Mouse (Mus musculus): Measurements from ENCODE around the gene Zfp663.

Zfp663 gene

GRCm38 (mm10) chr2:165321381-165321888 lies 47.1 kb downstream of the Zfp663 start:
- ATAC-seq (ENCODE audit: low TSS enrichment) = no peak

DNA sequence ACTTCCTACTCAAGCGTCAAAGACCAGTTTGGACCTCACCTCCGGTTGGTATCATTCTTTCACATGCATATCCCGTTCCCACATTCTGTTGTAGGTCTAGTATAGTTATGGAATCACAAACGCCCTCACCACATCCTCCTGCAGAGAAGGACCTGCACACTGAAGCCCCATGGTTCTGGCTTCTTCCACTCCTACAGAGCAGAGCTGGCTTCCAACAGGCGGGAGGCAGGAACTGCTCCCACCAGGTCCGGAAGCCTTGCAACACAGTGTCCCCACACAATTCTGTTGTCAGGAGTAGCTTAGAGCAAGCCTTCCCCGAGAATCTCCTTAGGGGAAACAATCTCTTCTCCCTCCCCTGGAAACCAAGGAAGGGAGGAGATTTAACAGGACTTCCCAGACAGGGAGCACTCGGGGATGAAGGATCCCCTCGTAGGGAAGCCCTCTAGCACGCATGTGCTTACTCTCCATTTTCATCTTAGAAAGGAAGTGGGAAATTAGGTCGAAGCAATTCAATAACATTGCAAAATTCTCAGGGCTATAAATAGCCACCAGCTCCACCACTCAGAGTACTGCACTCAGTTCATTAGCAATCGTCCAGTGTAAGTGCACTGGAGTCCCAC lies 47.9 kb downstream of the Zfp663 start:
- peak; percentile 45; the same call in 1 of the 2 replicates for ATAC-seq (ENCODE audit: low TSS enrichment)

DNA sequence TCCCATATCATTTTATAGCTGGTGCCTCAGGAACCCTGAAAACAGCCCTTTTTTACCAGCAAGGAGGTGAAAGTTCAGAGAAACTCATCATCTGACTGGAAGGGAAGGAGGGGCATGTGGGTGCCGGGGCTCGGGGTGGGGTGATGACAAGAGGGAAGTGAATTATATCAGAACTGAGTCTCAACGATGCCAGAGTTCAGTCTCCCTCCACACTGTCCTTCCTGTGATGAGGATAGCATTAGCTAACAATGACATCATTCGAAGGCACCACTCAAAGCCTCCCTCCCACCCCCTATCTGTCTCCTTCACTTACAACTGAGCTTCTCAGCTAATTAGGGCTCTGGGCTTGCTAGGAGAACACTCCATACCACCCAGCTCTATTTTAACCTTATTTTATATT lies 49.0 kb downstream of the Zfp663 start:
- ATAC-seq (ENCODE audit: low TSS enrichment) = no peak

- no peak for ATAC-seq (ENCODE audit: low TSS enrichment)
These were observed 49.6 kb downstream of the Zfp663 start for GRCm38 (mm10) chr2:165318941-165319340.

DNA sequence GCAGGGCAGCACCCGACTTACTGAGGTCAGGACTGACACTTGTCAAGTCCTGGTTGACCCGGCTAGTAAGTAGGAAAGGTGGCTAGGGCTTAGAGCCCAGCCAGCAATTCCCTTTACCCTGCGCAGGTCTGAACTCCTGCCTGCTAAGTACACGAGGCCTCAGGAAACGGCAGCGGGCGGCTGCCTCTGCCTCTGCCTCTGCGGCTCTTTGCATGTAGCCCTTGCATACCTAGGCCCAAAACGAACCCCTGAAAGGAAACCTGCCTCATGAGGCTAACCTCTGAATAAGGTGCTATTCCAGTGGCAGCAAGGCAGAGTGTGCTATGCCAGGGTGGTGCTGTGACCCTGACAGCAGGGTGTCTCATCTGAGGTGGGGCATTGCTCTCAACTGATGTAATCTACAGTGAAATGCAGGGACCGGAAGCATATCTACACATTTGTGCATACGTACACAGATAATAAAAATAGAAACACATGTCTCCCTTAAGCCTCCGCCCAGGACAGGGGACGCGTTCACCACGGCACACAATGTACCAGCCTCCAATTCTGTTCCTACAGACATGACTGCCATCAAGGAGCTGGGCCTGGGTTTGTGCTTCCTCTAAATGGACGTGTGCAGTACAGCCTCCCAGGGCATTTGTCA lies 50.8 kb downstream of the Zfp663 start:
- no peak for ATAC-seq (ENCODE audit: low TSS enrichment)

GRCm38 (mm10) chr2:165316837-165317473 lies 51.6 kb downstream of the Zfp663 start:
- peak; percentile 74 for ATAC-seq (ENCODE audit: low TSS enrichment)

DNA sequence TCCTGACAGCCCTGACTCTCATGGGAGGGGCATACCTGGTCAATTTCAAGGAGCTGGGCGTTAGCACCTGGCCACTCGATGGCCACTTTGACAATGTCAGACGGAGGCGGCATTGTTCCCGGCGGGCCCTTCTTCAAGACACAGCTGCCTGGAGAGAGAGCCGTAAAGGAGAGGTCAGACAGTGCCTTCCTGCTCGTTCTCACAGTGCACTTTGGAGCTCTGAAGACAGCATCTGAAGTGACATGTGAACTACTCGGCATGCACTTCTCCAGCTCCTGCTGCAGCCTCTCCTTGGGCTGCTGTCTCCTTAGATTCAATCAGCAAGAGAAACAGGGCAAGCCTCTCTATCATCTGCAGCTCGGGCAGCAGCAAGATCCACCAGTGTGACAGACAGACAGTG lies 52.3 kb downstream of the Zfp663 start:
- no peak for ATAC-seq (ENCODE audit: low TSS enrichment)

GRCm38 (mm10) chr2:165314197-165314596 lies 54.3 kb downstream of the Zfp663 start:
- no peak for ATAC-seq (ENCODE audit: low TSS enrichment)

- no peak for ATAC-seq (ENCODE audit: low TSS enrichment)
These were observed 56.1 kb downstream of the Zfp663 start for GRCm38 (mm10) chr2:165312381-165312780.

DNA sequence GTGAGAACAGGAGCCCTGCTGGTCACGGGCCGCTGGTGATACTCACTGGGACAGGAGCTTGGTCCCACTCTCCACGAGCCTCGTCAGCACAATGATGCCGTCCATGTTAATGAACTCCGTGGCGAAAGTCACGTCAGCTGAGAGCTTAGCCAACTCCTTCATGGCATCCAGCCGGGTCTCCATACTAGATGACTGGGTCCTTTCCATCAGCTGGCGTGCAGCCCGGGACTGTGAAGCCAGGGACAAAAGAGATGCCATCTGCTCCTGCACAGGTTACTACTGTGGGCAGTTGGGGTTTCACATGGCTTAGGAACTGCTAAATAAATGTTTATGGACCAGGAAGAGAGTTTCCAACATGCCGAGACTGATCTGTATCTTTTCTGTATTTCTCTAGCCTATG lies 57.0 kb downstream of the Zfp663 start:
- no peak for ATAC-seq (ENCODE audit: low TSS enrichment)

- no peak for ATAC-seq (ENCODE audit: low TSS enrichment)
These were observed 57.6 kb downstream of the Zfp663 start for GRCm38 (mm10) chr2:165310818-165311425.

- ATAC-seq (ENCODE audit: low TSS enrichment) = no peak
These were observed 60.7 kb downstream of the Zfp663 start for GRCm38 (mm10) chr2:165307801-165308200.

DNA sequence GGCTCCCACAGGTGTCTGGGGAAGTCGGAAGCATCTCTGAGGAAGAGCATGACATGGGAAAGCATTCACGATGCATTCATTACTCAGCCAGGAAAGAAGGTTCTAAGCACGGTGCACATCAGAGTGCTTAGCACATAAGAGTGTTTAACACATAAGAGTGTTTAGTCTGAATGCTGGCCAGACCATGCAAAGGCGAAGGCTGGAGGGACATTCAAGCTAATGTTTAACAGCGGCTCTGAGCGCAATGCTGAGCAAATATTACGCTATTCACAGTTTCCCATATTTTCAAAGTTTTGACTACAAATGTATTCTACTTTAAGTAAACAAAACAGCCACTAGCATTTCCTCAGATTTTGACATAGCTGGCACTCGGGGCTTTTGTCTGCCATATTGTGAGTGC lies 63.1 kb downstream of the Zfp663 start:
- no peak for ATAC-seq (ENCODE audit: low TSS enrichment)

DNA sequence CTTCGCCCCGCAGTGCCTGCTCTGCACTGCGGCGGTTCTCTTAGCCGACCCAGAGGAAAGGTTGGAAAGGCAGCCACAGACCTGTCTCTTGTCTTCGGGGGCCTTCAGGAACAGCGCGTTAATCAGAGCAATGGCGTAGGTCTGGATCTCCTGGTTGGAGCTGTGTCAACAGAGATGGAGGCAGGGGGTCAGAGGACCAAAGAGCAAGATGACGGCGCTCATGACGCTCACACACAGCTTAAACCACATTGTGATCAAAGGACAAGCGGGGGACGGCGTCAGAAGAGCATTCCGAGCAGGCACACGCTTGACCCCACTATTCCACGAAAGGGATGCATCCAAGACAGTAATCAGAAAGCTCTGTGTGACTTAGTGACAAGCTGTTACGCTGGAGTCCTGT lies 63.7 kb downstream of the Zfp663 start:
- ATAC-seq (ENCODE audit: low TSS enrichment) = no peak

DNA sequence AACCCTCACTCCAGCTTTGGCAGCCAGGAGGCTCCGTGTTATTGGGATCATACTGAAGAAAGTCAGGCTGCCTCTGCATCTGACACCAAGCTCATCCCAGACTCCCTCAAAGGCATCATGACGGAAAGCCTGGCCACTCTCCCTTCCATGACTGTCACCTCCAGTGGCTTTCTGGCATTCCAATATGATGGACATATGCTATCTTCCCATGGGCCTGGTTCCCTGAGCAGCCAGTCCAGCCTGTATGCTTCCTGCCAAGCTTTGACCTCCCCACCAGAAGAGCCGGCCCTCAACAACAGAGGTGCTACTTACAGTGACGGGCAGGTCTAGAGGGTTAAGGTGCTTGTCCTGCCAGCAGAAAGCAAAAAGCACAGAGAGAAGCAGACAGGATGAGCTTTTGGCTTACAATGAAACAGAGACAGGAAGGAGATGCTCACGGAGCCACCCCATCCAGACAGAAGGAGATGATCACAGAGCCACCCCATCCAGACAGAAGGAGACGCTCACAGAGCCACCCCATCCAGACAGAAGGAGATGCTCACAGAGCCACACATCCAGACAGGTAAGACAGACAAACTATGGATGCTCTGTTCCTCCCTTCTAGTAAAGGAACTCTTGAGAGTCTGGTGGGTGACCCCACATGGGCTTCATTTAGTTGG lies 65.0 kb downstream of the Zfp663 start:
- ATAC-seq (ENCODE audit: low TSS enrichment) = no peak

- no peak for ATAC-seq (ENCODE audit: low TSS enrichment)
These were observed 67.1 kb downstream of the Zfp663 start for GRCm38 (mm10) chr2:165301409-165301808.

All from frontal cortex, adult (tissue).